Mouse (Mus musculus): ENCODE data around the gene Dnajc11. TPM values are rescaled to one million over a fixed set of nuclear protein-coding genes. Genes with fewer than 3 reads are reported as not detected.
A peak's percentile ranks its signal among the peaks of the same experiment; 100 is the strongest.

Dnajc11 gene
- polyA plus RNA-seq, 1 experiment from 2014 or later = 45.4 TPM

GRCm38 (mm10) chr4:151988342-151989109, 55.0 kb downstream of the Dnajc11 start, which contains the start of gene Thap3:
TSS of gene Thap3 (minus strand) at chr4:151988997.
- Histone ChIP-seq H3K36me3 (peaks cover 26% of the 10 kb centered on the region), H3K4me3 (peak within 1 kb of the TSS; percentile 96), H3K9me3 (replicated peaks) (no peaks in the 10 kb centered on the region), H3K9ac (peak within 1 kb of the TSS; percentile 94), H3K4me1 (replicated peaks) (peaks cover 43% of the 10 kb centered on the region), H3K27ac (peak within 1 kb of the TSS; percentile 83), H3K4me2 (peak within 1 kb of the TSS; percentile 83), H3K27me3 (no peaks in the 10 kb centered on the region)
- ATAC-seq (replicated peaks; ENCODE audit: insufficient number of reproducible peaks, insufficient read depth, low FRiP score, low read depth) = peak; percentile 66
- WGBS = 1% methylated on average over 52 of the region's 54 CpGs

- Histone ChIP-seq H3K36me3 (peaks cover 26% of the 10 kb centered on the region), H3K9ac (peak overlapping the region; percentile 94), H3K4me2 (peak overlapping the region; percentile 83), H3K4me3 (peak overlapping the region; percentile 96), H3K4me1 (replicated peaks) (peaks cover 43% of the 10 kb centered on the region), H3K9me3 (replicated peaks) (no peaks in the 10 kb centered on the region), H3K27ac (peak overlapping the region; percentile 83), H3K27me3 (no peaks in the 10 kb centered on the region)
- ATAC-seq (replicated peaks; ENCODE audit: insufficient number of reproducible peaks, insufficient read depth, low FRiP score, low read depth) = no peak
- WGBS = 35% methylated on average over 6 of the region's 6 CpGs
Observed at GRCm38 (mm10) chr4:151989110-151989488, 55.6 kb downstream of the Dnajc11 start.

- H3K4me3 ChIP-seq = no peak overlapping the region
- H3K36me3 ChIP-seq = peaks cover 26% of the 10 kb centered on the region
- H3K9me3 ChIP-seq (replicated peaks) = no peaks in the 10 kb centered on the region
- 85% methylated on average over 9 of the region's 9 CpGs for WGBS
- no peak overlapping the region for H3K9ac ChIP-seq
- no peak for ATAC-seq (replicated peaks; ENCODE audit: insufficient number of reproducible peaks, insufficient read depth, low FRiP score, low read depth)
- H3K27me3 ChIP-seq = no peaks in the 10 kb centered on the region
- H3K4me2 ChIP-seq = no peak overlapping the region
- H3K4me1 ChIP-seq (replicated peaks) = peaks cover 37% of the 10 kb centered on the region
- H3K27ac ChIP-seq = no peak overlapping the region
Observed at GRCm38 (mm10) chr4:151992091-151992490, 58.6 kb downstream of the Dnajc11 start.

DNA sequence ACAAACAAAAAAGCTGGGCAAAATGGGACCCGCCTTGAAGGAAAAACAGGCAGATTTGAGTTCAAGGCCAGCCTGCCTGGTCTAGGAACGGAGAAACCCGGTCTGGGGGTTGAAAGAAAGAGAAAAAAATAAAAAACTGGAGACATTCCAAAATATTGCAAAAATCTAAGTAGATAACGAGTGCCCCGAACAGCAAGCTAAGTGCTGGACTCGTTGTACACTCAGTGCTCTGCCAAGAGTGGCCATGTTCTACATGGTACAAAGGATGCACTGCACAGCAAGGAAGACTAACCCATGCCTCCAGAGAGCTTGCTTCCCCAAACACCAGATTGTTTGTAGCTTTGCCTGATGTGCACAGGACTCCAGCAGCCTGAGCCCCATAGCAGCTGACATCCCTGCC, 59.5 kb downstream of the Dnajc11 start:
- H3K4me1 ChIP-seq (replicated peaks) = peaks cover 35% of the 10 kb centered on the region
- peaks cover 26% of the 10 kb centered on the region for H3K36me3 ChIP-seq
- no peaks in the 10 kb centered on the region for H3K9me3 ChIP-seq (replicated peaks)
- no peaks in the 10 kb centered on the region for H3K27me3 ChIP-seq
- no peak overlapping the region for H3K27ac ChIP-seq
- no peak for ATAC-seq (replicated peaks; ENCODE audit: insufficient number of reproducible peaks, insufficient read depth, low FRiP score, low read depth)
- H3K4me2 ChIP-seq = 0 out of 2 replicates have a peak overlapping the region, but pooled peaks have one; percentile 89
- H3K9ac ChIP-seq = no peak overlapping the region
- H3K4me3 ChIP-seq = 0 out of 2 replicates have a peak overlapping the region, but pooled peaks have one; percentile 2
- WGBS = 60% methylated on average over 6 of the region's 6 CpGs

- Histone ChIP-seq H3K4me1 (replicated peaks) (peaks cover 28% of the 10 kb centered on the region), H3K27ac (peak overlapping the region; percentile 84), H3K27me3 (no peaks in the 10 kb centered on the region), H3K4me2 (peak overlapping the region; percentile 89), H3K4me3 (peak overlapping the region; percentile 100), H3K9ac (peak overlapping the region; percentile 96), H3K36me3 (peaks cover 26% of the 10 kb centered on the region), H3K9me3 (replicated peaks) (no peaks in the 10 kb centered on the region)
- 0 out of 2 replicates have a peak, but pooled peaks have one; percentile 0 for ATAC-seq (replicated peaks; ENCODE audit: insufficient number of reproducible peaks, insufficient read depth, low FRiP score, low read depth)
- 3% methylated on average over 61 of the region's 61 CpGs for WGBS
Observed at GRCm38 (mm10) chr4:151994228-151995171, 61.0 kb downstream of the Dnajc11 start.

GRCm38 (mm10) chr4:151995371-151996172, 62.1 kb downstream of the Dnajc11 start:
- H3K4me3 ChIP-seq = peak overlapping the region; percentile 100
- peaks cover 21% of the 10 kb centered on the region for H3K36me3 ChIP-seq
- peak overlapping the region; percentile 84 for H3K27ac ChIP-seq
- H3K4me1 ChIP-seq (replicated peaks) = peaks cover 28% of the 10 kb centered on the region
- peak overlapping the region; percentile 89 for H3K4me2 ChIP-seq
- WGBS = 1% methylated on average over 75 of the region's 111 CpGs
- H3K9ac ChIP-seq = peak overlapping the region; percentile 96
- ATAC-seq (replicated peaks; ENCODE audit: insufficient number of reproducible peaks, insufficient read depth, low FRiP score, low read depth) = peak; percentile 24
- no peaks in the 10 kb centered on the region for H3K9me3 ChIP-seq (replicated peaks)
- H3K27me3 ChIP-seq = no peaks in the 10 kb centered on the region

- Histone ChIP-seq H3K4me1 (replicated peaks) (peaks cover 28% of the 10 kb centered on the region), H3K36me3 (peaks cover 13% of the 10 kb centered on the region), H3K4me2 (peak within 1 kb of the TSS; percentile 89), H3K4me3 (peak within 1 kb of the TSS; percentile 100), H3K27ac (peak within 1 kb of the TSS; percentile 94), H3K9ac (peak within 1 kb of the TSS; percentile 96), H3K27me3 (no peaks in the 10 kb centered on the region), H3K9me3 (replicated peaks) (no peaks in the 10 kb centered on the region)
- under 1% methylated on average over 80 of the region's 94 CpGs for WGBS
- peak; percentile 94 for ATAC-seq (replicated peaks; ENCODE audit: insufficient number of reproducible peaks, insufficient read depth, low FRiP score, low read depth)
Observed at GRCm38 (mm10) chr4:151996173-151996950, 62.9 kb downstream of the Dnajc11 start, which contains the start of gene Phf13. TSS of gene Phf13 (minus strand) at chr4:151996258.

DNA sequence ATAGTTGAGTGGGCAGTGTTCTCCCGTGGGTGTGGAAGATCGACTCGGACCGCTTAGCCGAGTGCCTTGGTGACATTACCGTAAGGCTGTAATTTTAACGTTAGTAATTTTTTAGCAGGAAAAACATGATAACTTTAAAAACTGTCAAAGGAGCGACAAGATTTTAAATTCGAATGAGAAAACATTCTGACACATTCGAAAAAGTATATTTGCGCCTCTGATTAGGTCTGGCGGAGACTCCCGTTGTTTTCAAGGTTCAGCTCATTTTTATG, 63.4 kb downstream of the Dnajc11 start:
- Histone ChIP-seq H3K27me3 (no peaks in the 10 kb centered on the region), H3K4me2 (peak overlapping the region; percentile 89), H3K4me3 (peak overlapping the region; percentile 100), H3K4me1 (replicated peaks) (peaks cover 28% of the 10 kb centered on the region), H3K27ac (peak overlapping the region; percentile 94), H3K36me3 (peaks cover 7% of the 10 kb centered on the region), H3K9ac (peak overlapping the region; percentile 91), H3K9me3 (replicated peaks) (no peaks in the 10 kb centered on the region)
- no peak for ATAC-seq (replicated peaks; ENCODE audit: insufficient number of reproducible peaks, insufficient read depth, low FRiP score, low read depth)
- 2% methylated on average over 13 of the region's 13 CpGs for WGBS

- no peak for ATAC-seq (replicated peaks; ENCODE audit: insufficient number of reproducible peaks, insufficient read depth, low FRiP score, low read depth)
- peak overlapping the region; percentile 100 for H3K4me3 ChIP-seq
- no peaks in the 10 kb centered on the region for H3K27me3 ChIP-seq
- H3K27ac ChIP-seq = no peak overlapping the region
- H3K9ac ChIP-seq = no peak overlapping the region
- H3K36me3 ChIP-seq = no peaks in the 10 kb centered on the region; the same call in 1 of the 2 replicates
- peaks cover 25% of the 10 kb centered on the region for H3K4me1 ChIP-seq (replicated peaks)
- WGBS = 55% methylated on average over 3 of the region's 3 CpGs
- peak overlapping the region; percentile 89 for H3K4me2 ChIP-seq
- H3K9me3 ChIP-seq (replicated peaks) = no peaks in the 10 kb centered on the region
Observed at GRCm38 (mm10) chr4:151997701-151998100, 64.2 kb downstream of the Dnajc11 start.

DNA sequence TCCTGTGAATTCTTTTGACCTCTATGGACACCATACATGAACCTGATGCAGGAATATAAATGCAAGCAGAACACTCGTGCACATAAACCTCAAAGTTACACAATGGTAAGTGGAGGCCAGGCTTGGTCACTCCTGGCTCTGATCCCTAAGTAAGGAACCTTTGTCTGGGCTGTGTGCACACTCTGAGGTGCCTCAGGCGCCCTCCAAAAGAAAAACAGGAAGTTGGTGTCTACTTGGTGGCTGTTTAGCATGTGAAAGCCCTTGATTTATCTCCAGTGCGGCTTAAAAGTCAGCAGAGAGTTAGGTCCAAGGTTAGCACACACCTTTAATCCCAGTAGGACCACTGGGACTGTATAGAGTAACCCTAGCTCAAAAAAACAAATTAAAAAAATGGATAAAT, 66.0 kb downstream of the Dnajc11 start:
- peaks cover 10% of the 10 kb centered on the region for H3K4me1 ChIP-seq (replicated peaks)
- no peak for ATAC-seq (replicated peaks; ENCODE audit: insufficient number of reproducible peaks, insufficient read depth, low FRiP score, low read depth)
- no peak overlapping the region for H3K4me3 ChIP-seq
- no peak overlapping the region for H3K27ac ChIP-seq
- 58% methylated on average over 3 of the region's 3 CpGs for WGBS
- no peak overlapping the region for H3K4me2 ChIP-seq
- H3K27me3 ChIP-seq = no peaks in the 10 kb centered on the region
- no peak overlapping the region for H3K9ac ChIP-seq
- no peaks in the 10 kb centered on the region for H3K9me3 ChIP-seq (replicated peaks)
- H3K36me3 ChIP-seq = no peaks in the 10 kb centered on the region
